Mouse (Mus musculus): Measurements from ENCODE around the gene Emc9. TPM values are rescaled to one million over a fixed set of nuclear protein-coding genes. Genes with fewer than 3 reads are reported as not detected.

The Emc9 gene
- polyA plus RNA-seq, 1 experiment from 2014 or later = 10.0 TPM

DNA sequence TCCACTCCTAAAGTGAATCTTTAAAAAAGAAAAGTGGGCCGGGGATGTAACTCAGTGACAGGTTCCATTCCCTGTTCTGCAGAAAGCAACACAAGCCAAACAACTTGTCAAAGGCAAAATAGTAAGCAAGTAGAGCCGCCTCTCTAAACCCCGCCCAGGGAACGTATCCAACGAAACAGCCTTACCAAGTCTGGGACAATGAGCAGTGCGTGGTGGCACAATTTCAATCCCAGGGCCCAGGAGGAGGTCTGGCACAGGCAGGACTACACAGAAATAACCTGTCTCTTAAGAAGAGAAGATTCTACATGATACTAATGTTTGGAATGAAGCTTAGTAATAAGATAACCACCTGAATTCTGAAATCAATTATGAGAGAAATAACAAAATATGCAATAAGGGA, 34.9 kb downstream of the Emc9 start:
- H3K27ac ChIP-seq = no peak overlapping the region
- H3K9me3 ChIP-seq = no peaks in the 10 kb centered on the region
- H3K36me3 ChIP-seq = peaks cover 44% of the 10 kb centered on the region
- H3K27me3 ChIP-seq (ENCODE audit: insufficient read depth, poor library complexity, severe bottlenecking) = no peaks in the 10 kb centered on the region
- no peak overlapping the region for H3K4me3 ChIP-seq
- DNase-seq (ENCODE audit: low spot score) = no peak
- H3K4me1 ChIP-seq (replicated peaks) = no peaks in the 10 kb centered on the region
- WGBS = 90% methylated on average over 6 of the region's 6 CpGs

DNA sequence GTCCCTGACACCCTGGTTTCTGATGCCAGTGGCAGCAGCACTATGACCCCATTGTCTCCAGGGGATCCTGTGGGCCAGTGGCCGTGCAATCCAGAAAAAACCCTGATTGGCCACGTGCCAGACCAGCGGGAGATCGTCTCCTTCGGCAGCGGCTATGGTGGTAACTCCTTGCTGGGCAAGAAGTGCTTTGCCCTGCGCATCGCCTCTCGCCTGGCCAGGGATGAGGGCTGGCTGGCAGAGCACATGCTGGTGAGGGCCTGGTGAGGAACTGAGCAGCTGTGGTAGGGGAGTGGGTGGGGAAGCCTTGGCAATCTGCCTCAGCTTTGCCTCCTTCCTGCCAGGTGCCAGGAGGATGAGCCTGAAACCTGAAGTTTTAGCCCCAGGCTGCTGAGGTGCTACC, 40.8 kb downstream of the Emc9 start:
- H3K4me1 ChIP-seq (replicated peaks) = peaks cover 22% of the 10 kb centered on the region
- WGBS = 93% methylated on average over 9 of the region's 9 CpGs
- no peak for DNase-seq (ENCODE audit: low spot score)
- H3K27ac ChIP-seq = no peak overlapping the region
- H3K9me3 ChIP-seq = no peaks in the 10 kb centered on the region
- no peak overlapping the region for H3K4me3 ChIP-seq
- H3K27me3 ChIP-seq (ENCODE audit: insufficient read depth, poor library complexity, severe bottlenecking) = no peaks in the 10 kb centered on the region
- peaks cover 52% of the 10 kb centered on the region for H3K36me3 ChIP-seq

DNA sequence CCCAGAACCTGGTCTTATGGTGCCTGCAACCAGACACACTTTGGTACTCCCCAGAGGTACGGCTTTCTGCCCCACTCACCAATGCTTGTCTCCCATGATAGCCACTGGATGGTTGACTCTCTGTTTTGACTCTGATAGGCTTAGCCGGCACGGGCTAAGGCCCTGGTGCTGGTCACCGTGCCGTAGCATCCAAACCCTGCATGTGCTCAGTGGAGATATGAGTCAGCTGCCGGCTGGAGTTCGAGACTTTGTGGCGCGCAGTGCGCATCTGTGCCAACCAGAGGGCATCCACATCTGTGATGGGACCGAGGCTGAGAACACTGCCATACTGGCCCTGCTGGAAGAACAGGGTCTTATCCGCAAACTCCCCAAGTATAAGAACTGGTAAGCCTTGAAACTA, 42.8 kb downstream of the Emc9 start:
- Histone ChIP-seq H3K27me3 (ENCODE audit: insufficient read depth, poor library complexity, severe bottlenecking) (no peaks in the 10 kb centered on the region), H3K4me1 (replicated peaks) (peaks cover 22% of the 10 kb centered on the region), H3K9me3 (no peaks in the 10 kb centered on the region), H3K4me3 (no peak overlapping the region), H3K27ac (no peak overlapping the region), H3K36me3 (peaks cover 32% of the 10 kb centered on the region)
- 95% methylated on average over 12 of the region's 12 CpGs for WGBS
- no peak for DNase-seq (ENCODE audit: low spot score)

DNA sequence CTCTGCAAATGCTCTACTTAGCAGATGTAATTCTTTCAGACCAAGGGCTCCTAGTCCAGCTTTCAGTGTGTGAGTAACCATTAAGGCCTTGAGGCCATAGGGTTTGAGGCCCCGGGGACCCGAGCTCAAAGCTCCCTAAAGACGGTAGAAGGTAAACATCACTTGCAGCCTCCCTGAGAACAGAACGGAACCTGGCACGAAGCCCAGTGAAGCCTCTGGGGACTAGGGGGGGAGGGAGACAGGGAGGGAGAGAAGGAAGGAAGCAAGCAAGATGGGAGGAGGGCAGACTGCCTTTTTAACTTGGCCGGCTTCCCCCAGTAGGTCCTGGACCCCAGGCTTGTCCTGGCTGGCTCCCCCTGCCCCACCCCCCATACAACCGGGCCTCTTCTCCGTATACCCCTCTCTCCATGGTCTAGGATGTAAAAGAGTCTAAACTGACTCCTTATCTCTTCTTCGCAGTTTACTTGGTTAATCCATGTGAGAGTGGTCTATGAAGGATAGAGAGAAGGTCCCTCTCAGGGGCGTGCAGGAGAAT, 44.2 kb downstream of the Emc9 start:
- Histone ChIP-seq H3K9me3 (no peaks in the 10 kb centered on the region), H3K27me3 (ENCODE audit: insufficient read depth, poor library complexity, severe bottlenecking) (no peaks in the 10 kb centered on the region), H3K4me1 (replicated peaks) (peaks cover 22% of the 10 kb centered on the region), H3K27ac (peak overlapping the region; percentile 90), H3K36me3 (peaks cover 21% of the 10 kb centered on the region), H3K4me3 (peak overlapping the region; percentile 74)
- peak; percentile 46 for DNase-seq (ENCODE audit: low spot score)
- WGBS = 9% methylated on average over 10 of the region's 10 CpGs

DNA sequence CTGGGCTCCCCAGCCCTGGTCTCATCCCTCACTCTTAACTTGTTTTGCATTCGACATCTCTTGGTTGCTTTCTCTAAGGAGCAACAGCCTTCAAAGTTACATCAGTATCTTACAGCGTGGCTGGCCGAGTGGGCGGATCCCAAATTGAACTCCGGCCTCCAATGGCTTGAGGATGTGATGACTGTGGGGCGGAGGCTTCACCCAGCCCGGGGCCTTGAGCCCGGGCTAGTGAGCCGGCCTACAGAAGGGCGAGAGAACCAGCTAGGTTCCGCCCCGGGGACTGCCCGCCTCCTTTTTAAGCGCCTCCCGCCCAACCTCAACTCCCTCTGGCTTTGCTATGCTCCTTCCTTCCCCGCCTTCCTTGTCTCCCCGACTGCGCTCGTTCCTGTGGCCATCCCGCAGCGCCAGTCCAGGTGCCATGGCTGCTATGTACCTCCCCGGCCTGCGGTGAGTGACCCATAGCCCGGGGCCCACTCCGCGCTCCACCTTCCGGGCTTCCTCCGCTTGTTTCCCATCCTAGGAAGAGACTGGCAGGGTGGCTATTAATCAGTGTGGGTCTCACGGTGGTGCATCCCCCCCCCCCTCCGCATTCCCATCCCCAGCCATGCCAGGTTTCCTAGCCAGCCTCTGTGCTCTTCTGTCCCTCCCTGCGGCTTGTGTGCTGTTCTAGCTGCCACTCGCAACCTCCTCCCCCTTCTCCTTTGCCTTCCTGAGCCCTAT, 44.9 kb downstream of the Emc9 start, which contains the start of gene Pck2:
TSS of gene Pck2 (plus strand) at position 200 of the 720 bp plus-strand sequence.
- under 1% methylated on average over 32 of the region's 32 CpGs for WGBS
- Histone ChIP-seq H3K9me3 (no peaks in the 10 kb centered on the region), H3K4me3 (peak within 1 kb of the TSS; percentile 74), H3K27me3 (ENCODE audit: insufficient read depth, poor library complexity, severe bottlenecking) (no peaks in the 10 kb centered on the region), H3K27ac (peak within 1 kb of the TSS; percentile 90), H3K36me3 (peaks cover 14% of the 10 kb centered on the region), H3K4me1 (replicated peaks) (peaks cover 22% of the 10 kb centered on the region)
- DNase-seq (ENCODE audit: low spot score) = peak; percentile 81

DNA sequence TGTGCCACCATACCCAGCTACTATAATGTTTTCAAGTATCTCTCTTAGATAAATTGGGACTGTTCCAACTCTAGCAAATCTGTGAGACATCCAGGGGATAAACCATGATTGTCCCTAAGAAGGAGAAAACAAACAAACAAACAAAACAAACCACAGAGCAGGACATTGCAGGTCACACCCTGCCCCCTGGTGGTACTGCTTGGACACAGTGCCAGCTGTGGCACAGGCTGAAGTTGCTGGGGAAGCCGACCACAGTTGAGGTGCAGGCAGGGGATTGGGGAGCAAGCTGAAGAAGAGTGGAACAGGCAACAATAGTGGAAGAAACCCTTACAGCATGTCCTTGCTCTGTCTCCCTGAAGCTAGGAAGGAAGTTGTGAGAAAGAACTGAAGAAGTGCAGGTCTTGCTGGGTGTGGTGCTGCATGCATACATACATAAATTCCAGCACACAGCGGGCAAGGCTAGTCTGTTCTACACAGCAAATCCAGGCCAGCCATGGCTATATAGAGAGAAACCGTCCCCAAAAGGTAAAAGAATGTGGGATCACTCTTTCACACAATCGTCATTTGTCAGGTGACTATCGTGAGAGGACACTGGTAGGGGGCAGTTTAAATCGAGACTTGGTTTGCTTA, 48.9 kb downstream of the Emc9 start:
- H3K27me3 ChIP-seq (ENCODE audit: insufficient read depth, poor library complexity, severe bottlenecking) = no peaks in the 10 kb centered on the region
- no peaks in the 10 kb centered on the region for H3K36me3 ChIP-seq
- peaks cover 18% of the 10 kb centered on the region for H3K4me1 ChIP-seq (replicated peaks)
- peak; percentile 42 for DNase-seq (ENCODE audit: low spot score)
- WGBS = 55% methylated on average over 6 of the region's 6 CpGs
- H3K4me3 ChIP-seq = no peak overlapping the region
- no peak overlapping the region for H3K27ac ChIP-seq
- H3K9me3 ChIP-seq = no peaks in the 10 kb centered on the region

Other genes starting within 250 kb of the Emc9 start
- gene Dhrs4, start 106.5 kb downstream of the Emc9 start, polyA plus RNA-seq (2016; fragmentation: Nextera tagmentation; extraction: Ambion mirVana) = 50.5 and 64.5 TPM in 2 replicates
- gene Carmil3, start 94.7 kb downstream of the Emc9 start, polyA plus RNA-seq (2016; fragmentation: Nextera tagmentation; extraction: Ambion mirVana) = 5.7 and 7.9 TPM in 2 replicates
- 1.1 and 1.6 TPM in 2 replicates for gene Cpne6, start 74.9 kb downstream of the Emc9 start, polyA plus RNA-seq (2016; fragmentation: Nextera tagmentation; extraction: Ambion mirVana)
- not detected in 2 replicates for gene Nrl, start 60.3 kb downstream of the Emc9 start, polyA plus RNA-seq (2016; fragmentation: Nextera tagmentation; extraction: Ambion mirVana)
- gene Pck2, start 45.0 kb downstream of the Emc9 start, polyA plus RNA-seq (2016; fragmentation: Nextera tagmentation; extraction: Ambion mirVana) = 15.4 and 18.5 TPM in 2 replicates
- 69.5 and 94.1 TPM in 2 replicates for gene Dcaf11, start 25.3 kb downstream of the Emc9 start, polyA plus RNA-seq (2016; fragmentation: Nextera tagmentation; extraction: Ambion mirVana)
- gene A730061H03Rik, start 24.9 kb downstream of the Emc9 start, polyA plus RNA-seq (2016; fragmentation: Nextera tagmentation; extraction: Ambion mirVana) = 0.82 TPM in 1 of 2 replicates, not detected in the other
- 0.26 and 0.34 TPM in 2 replicates for gene Fitm1, start 9.7 kb downstream of the Emc9 start, polyA plus RNA-seq (2016; fragmentation: Nextera tagmentation; extraction: Ambion mirVana)
- 97.6 and 114 TPM in 2 replicates for gene Psme1, start 7.2 kb downstream of the Emc9 start, polyA plus RNA-seq (2016; fragmentation: Nextera tagmentation; extraction: Ambion mirVana)
- 171 and 203 TPM in 2 replicates for gene Psme2, start 5.8 kb upstream of the Emc9 start, polyA plus RNA-seq (2016; fragmentation: Nextera tagmentation; extraction: Ambion mirVana)
- 21.2 and 23.2 TPM in 2 replicates for gene Rnf31, start 6.4 kb upstream of the Emc9 start, polyA plus RNA-seq (2016; fragmentation: Nextera tagmentation; extraction: Ambion mirVana)
- gene Irf9, start 18.3 kb upstream of the Emc9 start, polyA plus RNA-seq (2016; fragmentation: Nextera tagmentation; extraction: Ambion mirVana) = 7.2 and 7.8 TPM in 2 replicates
- gene Rec8, start 32.7 kb upstream of the Emc9 start, polyA plus RNA-seq (2016; fragmentation: Nextera tagmentation; extraction: Ambion mirVana) = 10.4 and 12.3 TPM in 2 replicates
- gene Ipo4, start 50.7 kb upstream of the Emc9 start, polyA plus RNA-seq (2016; fragmentation: Nextera tagmentation; extraction: Ambion mirVana) = 101 and 107 TPM in 2 replicates
- 0.76 and 1.5 TPM in 2 replicates for gene Gm49378, start 52.6 kb upstream of the Emc9 start, polyA plus RNA-seq (2016; fragmentation: Nextera tagmentation; extraction: Ambion mirVana)
- 76.0 and 78.1 TPM in 2 replicates for gene Tm9sf1, start 58.5 kb upstream of the Emc9 start, polyA plus RNA-seq (2016; fragmentation: Nextera tagmentation; extraction: Ambion mirVana)
- gene Tssk4, start 64.9 kb upstream of the Emc9 start, polyA plus RNA-seq (2016; fragmentation: Nextera tagmentation; extraction: Ambion mirVana) = 0.40 and 0.97 TPM in 2 replicates
- gene Mdp1, start 75.2 kb upstream of the Emc9 start, polyA plus RNA-seq (2016; fragmentation: Nextera tagmentation; extraction: Ambion mirVana) = 65.6 and 67.6 TPM in 2 replicates
- 60.0 and 65.9 TPM in 2 replicates for gene Gmpr2, start 86.6 kb upstream of the Emc9 start, polyA plus RNA-seq (2016; fragmentation: Nextera tagmentation; extraction: Ambion mirVana)
- 646 and 662 TPM in 2 replicates for gene Nedd8, start 86.8 kb upstream of the Emc9 start, polyA plus RNA-seq (2016; fragmentation: Nextera tagmentation; extraction: Ambion mirVana)
- gene Tinf2, start 96.5 kb upstream of the Emc9 start, polyA plus RNA-seq (2016; fragmentation: Nextera tagmentation; extraction: Ambion mirVana) = 63.4 and 68.9 TPM in 2 replicates
- gene Tgm1, start 128.6 kb upstream of the Emc9 start, polyA plus RNA-seq (2016; fragmentation: Nextera tagmentation; extraction: Ambion mirVana) = 0.34 and 0.81 TPM in 2 replicates
- 34.7 and 36.3 TPM in 2 replicates for gene Rabggta, start 137.0 kb upstream of the Emc9 start, polyA plus RNA-seq (2016; fragmentation: Nextera tagmentation; extraction: Ambion mirVana)
- gene Dhrs1, start 160.4 kb upstream of the Emc9 start, polyA plus RNA-seq (2016; fragmentation: Nextera tagmentation; extraction: Ambion mirVana) = 68.5 and 73.8 TPM in 2 replicates
- gene Nop9, start 160.4 kb upstream of the Emc9 start, polyA plus RNA-seq (2016; fragmentation: Nextera tagmentation; extraction: Ambion mirVana) = 53.3 and 56.5 TPM in 2 replicates
- 0.17 TPM in 1 of 2 replicates, not detected in the other for gene Cideb, start 173.2 kb upstream of the Emc9 start, polyA plus RNA-seq (2016; fragmentation: Nextera tagmentation; extraction: Ambion mirVana)
- 0.14 and 0.21 TPM in 2 replicates for gene Ltb4r2, start 176.1 kb upstream of the Emc9 start, polyA plus RNA-seq (2016; fragmentation: Nextera tagmentation; extraction: Ambion mirVana)
- 0.11 and 0.39 TPM in 2 replicates for gene Ltb4r1, start 180.7 kb upstream of the Emc9 start, polyA plus RNA-seq (2016; fragmentation: Nextera tagmentation; extraction: Ambion mirVana)
- 7.9 and 10.3 TPM in 2 replicates for gene Adcy4, start 198.8 kb upstream of the Emc9 start, polyA plus RNA-seq (2016; fragmentation: Nextera tagmentation; extraction: Ambion mirVana)
- gene Ripk3, start 203.6 kb upstream of the Emc9 start, polyA plus RNA-seq (2016; fragmentation: Nextera tagmentation; extraction: Ambion mirVana) = 11.9 and 14.4 TPM in 2 replicates
- gene Nfatc4, start 237.8 kb upstream of the Emc9 start, polyA plus RNA-seq (2016; fragmentation: Nextera tagmentation; extraction: Ambion mirVana) = 34.0 and 34.6 TPM in 2 replicates